Mouse (Mus musculus): ENCODE measurements around the gene Rapgef2.
"Not testable (repeated sequence)": the region's sequence is repeated elsewhere in the genome, so short reads cannot be mapped to it uniquely, and the experiment has no call there.

The Rapgef2 gene

GRCm38 (mm10) chr3:79203178-79203577 lies 83.1 kb downstream of the Rapgef2 start:
- DNase-seq (ENCODE audit: low read depth, low spot score) = peak; percentile 81

GRCm38 (mm10) chr3:79202275-79203153 lies 83.8 kb downstream of the Rapgef2 start:
- peak; percentile 62 for DNase-seq (ENCODE audit: low read depth, low spot score)

GRCm38 (mm10) chr3:79196708-79197437 lies 89.4 kb downstream of the Rapgef2 start:
- DNase-seq (ENCODE audit: low read depth, low spot score) = peak; percentile 72

- DNase-seq (ENCODE audit: low read depth, low spot score) = no peak
These were observed 91.0 kb downstream of the Rapgef2 start for GRCm38 (mm10) chr3:79195280-79195679.

- peak; percentile 39 for DNase-seq (ENCODE audit: low read depth, low spot score)
These were observed 92.1 kb downstream of the Rapgef2 start for GRCm38 (mm10) chr3:79194111-79194793.

GRCm38 (mm10) chr3:79193001-79193400 lies 93.3 kb downstream of the Rapgef2 start:
- DNase-seq (ENCODE audit: low read depth, low spot score) = peak; percentile 94

- DNase-seq (ENCODE audit: low read depth, low spot score) = no peak
These were observed 94.3 kb downstream of the Rapgef2 start for GRCm38 (mm10) chr3:79191981-79192380.

- DNase-seq (ENCODE audit: low read depth, low spot score) = no peak
These were observed 94.8 kb downstream of the Rapgef2 start for GRCm38 (mm10) chr3:79191471-79191870.

- no peak for DNase-seq (ENCODE audit: low read depth, low spot score)
These were observed 95.9 kb downstream of the Rapgef2 start for GRCm38 (mm10) chr3:79190377-79190776.

- DNase-seq (ENCODE audit: low read depth, low spot score) = no peak
These were observed 98.4 kb downstream of the Rapgef2 start for GRCm38 (mm10) chr3:79187912-79188311.

- no peak for DNase-seq (ENCODE audit: low read depth, low spot score)
These were observed 104.0 kb downstream of the Rapgef2 start for GRCm38 (mm10) chr3:79182290-79182689.

- DNase-seq (ENCODE audit: low read depth, low spot score) = peak; percentile 73
These were observed 104.9 kb downstream of the Rapgef2 start for GRCm38 (mm10) chr3:79181248-79181991.

GRCm38 (mm10) chr3:79180086-79180485 lies 106.2 kb downstream of the Rapgef2 start:
- DNase-seq (ENCODE audit: low read depth, low spot score) = no peak

- no peak for DNase-seq (ENCODE audit: low read depth, low spot score)
These were observed 106.7 kb downstream of the Rapgef2 start for GRCm38 (mm10) chr3:79179499-79180053.

- DNase-seq (ENCODE audit: low read depth, low spot score) = peak; percentile 63
These were observed 107.6 kb downstream of the Rapgef2 start for GRCm38 (mm10) chr3:79178708-79179107.

- DNase-seq (ENCODE audit: low read depth, low spot score) = peak; percentile 43
These were observed 108.2 kb downstream of the Rapgef2 start for GRCm38 (mm10) chr3:79178070-79178469.

GRCm38 (mm10) chr3:79177136-79177870 lies 109.0 kb downstream of the Rapgef2 start:
- DNase-seq (ENCODE audit: low read depth, low spot score) = no peak

- DNase-seq (ENCODE audit: low read depth, low spot score) = no peak
These were observed 112.1 kb downstream of the Rapgef2 start for GRCm38 (mm10) chr3:79174168-79174567.

GRCm38 (mm10) chr3:79173291-79173690 lies 113.0 kb downstream of the Rapgef2 start:
- DNase-seq (ENCODE audit: low read depth, low spot score) = no peak

GRCm38 (mm10) chr3:79171146-79171545 lies 115.2 kb downstream of the Rapgef2 start:
- DNase-seq (ENCODE audit: low read depth, low spot score) = not testable (repeated sequence)

Measured in skeletal muscle tissue, adult 2 months (tissue).